ENCODE assay signal across 12 mouse cellular contexts in the genomic region with DNA sequence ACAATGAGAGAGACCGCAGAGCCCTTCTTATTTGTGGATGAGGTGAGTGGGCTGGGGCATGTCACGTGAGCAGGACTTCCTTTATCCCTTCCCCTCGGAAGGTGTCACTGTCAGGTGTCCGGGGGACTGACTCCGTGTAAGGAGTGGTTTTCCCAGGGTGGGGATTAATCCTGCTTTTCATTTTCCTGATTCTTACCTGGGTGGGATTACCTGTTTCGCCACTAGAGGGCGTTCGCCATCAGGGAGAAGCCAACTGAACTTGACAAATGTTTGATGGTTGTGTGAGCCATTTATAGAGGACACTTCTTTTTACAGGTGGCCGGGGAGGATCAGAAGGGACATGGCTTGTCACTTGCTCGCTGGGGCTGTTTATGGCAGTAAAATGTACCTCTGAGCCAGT.
DNase-seq lines count a peak whose midpoint lies in the region; ATAC-seq and TF ChIP-seq lines count a peak whose summit lies in the region.
"Had no signal": no experiment of that assay in that cellular context is flagged by ENCODE, and none has a peak within 500 bp of the region (broad histone marks: within the 10 kb centered on the region; RNA-seq: fewer than 3 reads in every experiment).

No protein-coding gene starts in this region.

- peak; percentile 45 for TF ChIP-seq CTCF in forebrain, postnatal 0 days (IDR thresholded peaks at IDR 0.05; ENCODE audit: low read depth)
- peak; percentile 56 for TF ChIP-seq CTCF in lung, postnatal 0 days (IDR thresholded peaks at IDR 0.05)
- TF ChIP-seq CTCF in stomach, postnatal 0 days (IDR thresholded peaks at IDR 0.05; ENCODE audit: low read depth): peak; percentile 62

- no peak for DNase-seq in forebrain, postnatal 0 days
- no peak for DNase-seq in forebrain, embryonic 10.5 days (ENCODE audit: extremely low spot score, low spot score)
- peak; percentile 17 for DNase-seq in lung, postnatal 0 days (ENCODE audit: low spot score)
- DNase-seq in lung, postnatal 36 days: no peak
- DNase-seq in brain, adult 2 months (ENCODE audit: low read depth, low spot score): peak; percentile 12
- no peak for DNase-seq in stomach, postnatal 0 days (ENCODE audit: low spot score)
- no peak for DNase-seq in layer of hippocampus, postnatal 10 days (ENCODE audit: low spot score in 2 of 2)
- DNase-seq in limb, embryonic 10.5 days (ENCODE audit: low spot score): no peak
- DNase-seq: gastrocnemius, postnatal 25 days had no signal

- no peaks in the 10 kb centered on the region for H3K36me3 ChIP-seq in forebrain, postnatal 0 days (ENCODE audit: insufficient read depth)
- H3K36me3 ChIP-seq in forebrain, embryonic 10.5 days (replicated peaks): no peaks in the 10 kb centered on the region
- no peaks in the 10 kb centered on the region for H3K36me3 ChIP-seq in lung, postnatal 0 days (ENCODE audit: insufficient read depth, low read length)
- no peaks in the 10 kb centered on the region for H3K36me3 ChIP-seq in stomach, postnatal 0 days (ENCODE audit: control insufficient read depth, insufficient read depth, low read length)
- H3K36me3 ChIP-seq in limb, embryonic 10.5 days: no peaks in the 10 kb centered on the region
- H3K36me3 ChIP-seq: hindbrain, embryonic 10.5 days; neural tube, embryonic 13.5 days had no signal

- H3K27ac ChIP-seq in forebrain, postnatal 0 days (ENCODE audit: low read depth, low read length): no peak overlapping the region
- no peak overlapping the region for H3K27ac ChIP-seq in forebrain, embryonic 10.5 days
- no peak overlapping the region for H3K27ac ChIP-seq in lung, postnatal 0 days (ENCODE audit: low read length)
- H3K27ac ChIP-seq in stomach, postnatal 0 days (replicated peaks): no peak overlapping the region
- H3K27ac ChIP-seq in limb, embryonic 10.5 days: no peak overlapping the region
- H3K27ac ChIP-seq: hindbrain, embryonic 10.5 days; macrophage; neural tube, embryonic 13.5 days had no signal

- no peaks in the 10 kb centered on the region for H3K9me3 ChIP-seq in forebrain, postnatal 0 days (ENCODE audit: low read length)
- H3K9me3 ChIP-seq in forebrain, embryonic 10.5 days: no peaks in the 10 kb centered on the region
- H3K9me3 ChIP-seq in lung, postnatal 0 days (ENCODE audit: low read length): no peaks in the 10 kb centered on the region
- H3K9me3 ChIP-seq in stomach, postnatal 0 days (ENCODE audit: control insufficient read depth, low read length): no peaks in the 10 kb centered on the region
- H3K9me3 ChIP-seq in limb, embryonic 10.5 days (replicated peaks): no peaks in the 10 kb centered on the region
- H3K9me3 ChIP-seq: hindbrain, embryonic 10.5 days had no signal

- no peak overlapping the region for H3K4me3 ChIP-seq in forebrain, postnatal 0 days (ENCODE audit: low read depth, low read length)
- no peak overlapping the region for H3K4me3 ChIP-seq in forebrain, embryonic 10.5 days
- H3K4me3 ChIP-seq in lung, postnatal 0 days (ENCODE audit: low read depth, low read length): no peak overlapping the region
- H3K4me3 ChIP-seq in stomach, postnatal 0 days (ENCODE audit: low read depth, low read length): no peak overlapping the region
- H3K4me3 ChIP-seq in limb, embryonic 10.5 days: no peak overlapping the region
- H3K4me3 ChIP-seq: hindbrain, embryonic 10.5 days; neural tube, embryonic 13.5 days had no signal

- 55% methylated on average over 10 of the region's 10 CpGs for WGBS in forebrain, postnatal 0 days
- WGBS in forebrain, embryonic 10.5 days: 58% methylated on average over 10 of the region's 10 CpGs
- 55% methylated on average over 10 of the region's 10 CpGs for WGBS in lung, postnatal 0 days
- WGBS in stomach, postnatal 0 days: 55% methylated on average over 10 of the region's 10 CpGs
- 61% methylated on average over 10 of the region's 10 CpGs for WGBS in limb, embryonic 10.5 days

- no peak overlapping the region for H3K9ac ChIP-seq in forebrain, postnatal 0 days
- H3K9ac ChIP-seq in lung, postnatal 0 days (replicated peaks; ENCODE audit: low read depth): no peak overlapping the region
- H3K9ac ChIP-seq in stomach, postnatal 0 days (ENCODE audit: low read length): no peak overlapping the region
- H3K9ac ChIP-seq: neural tube, embryonic 13.5 days had no signal

- H3K4me1 ChIP-seq in forebrain, postnatal 0 days (ENCODE audit: insufficient read depth): no peaks in the 10 kb centered on the region
- peaks cover 8% of the 10 kb centered on the region for H3K4me1 ChIP-seq in forebrain, embryonic 10.5 days
- H3K4me1 ChIP-seq in lung, postnatal 0 days (ENCODE audit: insufficient read depth, low read depth, low read length): no peaks in the 10 kb centered on the region
- H3K4me1 ChIP-seq in stomach, postnatal 0 days (replicated peaks; ENCODE audit: control insufficient read depth, insufficient read depth): no peaks in the 10 kb centered on the region
- H3K4me1 ChIP-seq in limb, embryonic 10.5 days: no peaks in the 10 kb centered on the region; the same call in 1 of the 2 replicates
- H3K4me1 ChIP-seq: neural tube, embryonic 13.5 days had no signal

- TF ChIP-seq EP300 in lung, postnatal 0 days (IDR thresholded peaks at IDR 0.05): no peak
- no peak for TF ChIP-seq EP300 in stomach, postnatal 0 days (optimal IDR thresholded peaks at IDR 0.05)

- no peak overlapping the region for H3K4me2 ChIP-seq in forebrain, postnatal 0 days (ENCODE audit: low read depth)
- no peak overlapping the region for H3K4me2 ChIP-seq in lung, postnatal 0 days (replicated peaks; ENCODE audit: low read depth, low read length)
- no peak overlapping the region for H3K4me2 ChIP-seq in stomach, postnatal 0 days (replicated peaks; ENCODE audit: low read depth)
- H3K4me2 ChIP-seq: neural tube, embryonic 13.5 days had no signal

- no peaks in the 10 kb centered on the region for H3K27me3 ChIP-seq in forebrain, postnatal 0 days (ENCODE audit: insufficient read depth, low read length)
- H3K27me3 ChIP-seq in forebrain, embryonic 10.5 days (ENCODE audit: poor library complexity, severe bottlenecking): no peaks in the 10 kb centered on the region
- no peaks in the 10 kb centered on the region for H3K27me3 ChIP-seq in lung, postnatal 0 days (replicated peaks; ENCODE audit: insufficient read depth, low read length)
- H3K27me3 ChIP-seq in stomach, postnatal 0 days (ENCODE audit: control insufficient read depth, insufficient read depth, low read length): no peaks in the 10 kb centered on the region
- H3K27me3 ChIP-seq in limb, embryonic 10.5 days (ENCODE audit: low read depth, poor library complexity, severe bottlenecking): no peaks in the 10 kb centered on the region
- H3K27me3 ChIP-seq: neural tube, embryonic 13.5 days had no signal

- no peak for ATAC-seq in forebrain, postnatal 0 days
- no peak for ATAC-seq in lung, postnatal 0 days
- no peak for ATAC-seq in stomach, postnatal 0 days (ENCODE audit: low FRiP score, low TSS enrichment)

Comparison
In these comparisons a context has a peak if more than half of its experiments do, and no peak if none do; other contexts are left out.
1. DNase-seq: peak in lung, postnatal 0 days (single experiment) and brain, adult 2 months (single experiment); none in forebrain, postnatal 0 days (single experiment), forebrain, embryonic 10.5 days (single experiment), lung, postnatal 36 days (single experiment), stomach, postnatal 0 days (single experiment), layer of hippocampus, postnatal 10 days (0 of 2) and limb, embryonic 10.5 days (single experiment).
2. Peak in every context shown above with its lines, with median percentiles within 50 percentile points of each other: CTCF ChIP-seq.